Mouse (Mus musculus) testis, adult 10 weeks (tissue): ENCODE measurements around the gene Clns1a. TPM values are rescaled to one million over a fixed set of nuclear protein-coding genes. Genes with fewer than 3 reads are reported as not detected.

Source experiments
- polyA plus RNA-seq: library from polyadenylated mRNA; stranded (reverse); fragments of 350-450 nt; fragmentation: Illumina TruSeq; extraction: RNeasy Lipid Tissue Mini Kit (QIAGEN cat#74804); gene quantifications from one replicate; pipeline ENCODE4 v1.2.3, GENCODE M21; 2014; ENCODE audit warnings: low read depth, low replicate concordance

Clns1a gene
- polyA plus RNA-seq, result 57.2 TPM

DNA sequence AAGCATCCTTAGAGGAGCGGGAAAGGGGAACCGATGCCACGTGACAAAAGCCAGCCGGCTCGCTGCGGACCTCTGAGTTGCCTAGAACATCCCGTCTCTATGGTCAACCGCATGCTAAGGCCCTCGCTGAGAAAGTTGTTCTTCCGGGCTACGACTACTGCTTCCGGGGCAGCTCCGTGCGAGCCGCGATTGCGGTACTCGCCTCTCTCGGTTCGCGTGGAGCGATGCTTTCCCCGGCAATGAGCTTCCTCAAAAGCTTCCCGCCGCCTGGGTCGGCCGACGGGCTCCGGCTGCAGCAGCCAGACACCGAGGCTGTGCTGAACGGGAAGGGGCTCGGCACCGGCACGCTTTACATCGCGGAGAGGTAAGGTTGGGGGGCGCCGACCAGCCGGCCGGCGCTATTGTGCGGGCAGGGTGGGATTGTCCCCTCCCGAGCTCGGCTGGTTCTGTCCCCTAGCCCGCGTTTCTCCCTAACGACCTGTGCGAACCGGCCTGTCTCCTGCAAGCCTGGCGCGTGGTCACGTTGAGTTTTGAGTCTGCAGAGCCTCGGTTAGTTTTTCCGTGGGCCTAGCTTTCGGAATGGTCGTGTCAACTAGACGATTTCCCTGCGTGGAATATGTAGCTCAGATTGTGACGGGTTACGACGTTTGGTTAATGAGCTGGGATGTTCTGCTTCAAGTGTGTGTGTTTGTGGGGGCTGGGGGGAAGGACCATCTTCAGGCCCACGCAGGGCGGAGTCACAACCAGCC, at the start of gene Clns1a:
TSS of gene Clns1a (plus strand) at position 129 of the 749 bp plus-strand sequence.

DNA sequence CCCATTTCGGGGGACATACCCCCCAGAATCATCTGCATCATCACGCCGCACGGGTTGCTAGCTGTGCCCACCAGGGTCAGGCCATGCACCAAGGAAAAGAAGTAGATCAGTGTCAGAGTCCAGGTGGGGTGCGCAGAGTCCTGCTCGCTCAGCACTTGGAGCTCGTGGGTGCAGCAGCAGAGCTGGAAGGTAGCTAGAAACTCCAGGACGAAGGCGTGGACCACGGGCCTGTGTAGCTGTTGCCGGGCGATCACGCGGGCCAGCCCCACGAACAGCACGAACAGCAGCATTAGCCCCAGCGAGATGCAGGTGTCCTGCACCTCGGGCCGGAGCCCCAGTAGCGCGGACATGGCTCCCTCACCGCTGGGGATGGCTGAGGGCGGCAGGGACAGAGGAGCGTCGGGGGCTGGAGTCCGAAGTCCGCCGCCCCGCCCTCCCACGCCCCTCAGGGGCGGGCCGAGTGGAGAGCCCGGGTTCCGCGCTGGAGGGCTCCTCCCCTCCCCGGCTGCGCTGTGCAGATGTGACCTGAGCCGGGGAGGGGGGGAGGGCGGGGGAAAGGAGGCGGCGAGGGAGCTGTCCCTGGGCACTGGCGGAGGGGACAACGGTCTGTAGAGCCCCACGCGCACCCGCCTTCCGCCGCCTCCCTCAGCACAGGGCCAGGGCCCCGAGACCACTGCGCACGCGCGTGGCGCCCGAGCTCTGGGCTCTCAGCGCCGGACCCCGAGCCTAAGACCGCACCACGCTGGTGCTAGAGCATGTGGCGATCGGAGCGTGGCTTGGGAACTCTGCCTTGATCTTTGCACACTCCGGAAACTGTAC, 41.4 kb downstream of the Clns1a start, which contains the start of gene Aqp11:
TSS of gene Aqp11 (minus strand) at position 652 of the 819 bp plus-strand sequence.

Other genes starting within 250 kb of the Clns1a start
- gene Kctd14, start 245.3 kb upstream of the Clns1a start, polyA plus RNA-seq, result 23.3 TPM
- 88.6 TPM for gene Ints4, start 215.7 kb upstream of the Clns1a start, polyA plus RNA-seq
- 15.7 TPM for gene Aamdc, start 117.1 kb upstream of the Clns1a start, polyA plus RNA-seq
- gene Rsf1, start 116.7 kb upstream of the Clns1a start, polyA plus RNA-seq, result 30.8 TPM
- gene Aqp11, start 41.7 kb downstream of the Clns1a start, polyA plus RNA-seq, result 685 TPM
- 14.0 TPM for gene Pak1, start 91.9 kb downstream of the Clns1a start, polyA plus RNA-seq
- 48.9 TPM for gene Gdpd4, start 223.3 kb downstream of the Clns1a start, polyA plus RNA-seq